Mouse (Mus musculus): ENCODE data around the gene Cfap36.

Cfap36 gene

GRCm38 (mm10) chr11:29179319-29179718 is 67.9 kb downstream of the Cfap36 start:
- DNase-seq (ENCODE audit: low spot score): no peak

GRCm38 (mm10) chr11:29173706-29174436 is 73.3 kb downstream of the Cfap36 start:
- peak; percentile 4 for DNase-seq (ENCODE audit: low spot score)

GRCm38 (mm10) chr11:29173125-29173631 is 74.0 kb downstream of the Cfap36 start:
- peak; percentile 83 for DNase-seq (ENCODE audit: low spot score)

GRCm38 (mm10) chr11:29172563-29173124 is 74.6 kb downstream of the Cfap36 start, which contains the start of gene Ppp4r3b:
Gene Ppp4r3b, plus strand, starts transcription at chr11:29172890.
- peak; percentile 98 for DNase-seq (ENCODE audit: low spot score)

GRCm38 (mm10) chr11:29171959-29172391 is 75.2 kb downstream of the Cfap36 start:
- DNase-seq (ENCODE audit: low spot score): peak; percentile 44

Measured in embryo, embryonic 10 days (tissue).